Mouse (Mus musculus) adrenal gland, adult 8-10 months (tissue): ENCODE results near the gene Gm3636. TPM values are rescaled to one million over a fixed set of nuclear protein-coding genes. Genes with fewer than 3 reads are reported as not detected.
"Not testable (repeated sequence)": the region's sequence is repeated elsewhere in the genome, so short reads cannot be mapped to it uniquely, and the experiment has no call there.

Experiments used
- DNase-seq: peaks from one replicate; pipeline ENCODE4 v3.0.0; 2022
- total RNA-seq, 4 experiments: library from RNA; stranded (reverse); gene quantifications; 2 replicates each; pipeline ENCODE4 v1.2.4; 2022

The Gm3636 gene
- under 1 TPM in 2 of 4 experiments, not detected in 2; 0.86 to 0.94 TPM for total RNA-seq

GRCm38 (mm10) chr14:6742232-6742631 lies at the start of gene Gm3636:
TSS of gene Gm3636 (minus strand) at chr14:6742332.
- not testable (repeated sequence) for DNase-seq

DNA sequence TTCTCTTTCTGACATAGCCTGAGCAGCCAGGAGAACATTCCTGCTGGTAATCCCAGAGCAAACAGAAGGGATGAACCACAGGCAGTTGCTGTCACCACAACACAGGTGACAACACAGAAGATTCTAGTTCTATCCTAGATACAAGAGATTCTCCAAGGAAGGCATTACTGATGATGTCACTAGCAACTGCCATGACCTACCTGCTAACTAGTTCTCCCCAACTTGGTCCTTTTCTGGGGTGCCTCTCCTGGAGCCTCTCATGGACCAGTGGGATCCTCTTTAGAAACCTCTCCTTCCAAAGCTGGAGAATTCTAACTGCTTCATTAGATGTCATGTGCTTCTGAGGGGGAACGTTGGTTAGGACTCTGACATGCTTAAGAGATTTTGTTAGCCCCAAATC lies 32.2 kb upstream of the Gm3636 start, which contains the start of gene Gm8362:
Gene Gm8362 (minus strand): TSS at position 101 of the 400 bp plus-strand sequence.
- not testable (repeated sequence) for DNase-seq

DNA sequence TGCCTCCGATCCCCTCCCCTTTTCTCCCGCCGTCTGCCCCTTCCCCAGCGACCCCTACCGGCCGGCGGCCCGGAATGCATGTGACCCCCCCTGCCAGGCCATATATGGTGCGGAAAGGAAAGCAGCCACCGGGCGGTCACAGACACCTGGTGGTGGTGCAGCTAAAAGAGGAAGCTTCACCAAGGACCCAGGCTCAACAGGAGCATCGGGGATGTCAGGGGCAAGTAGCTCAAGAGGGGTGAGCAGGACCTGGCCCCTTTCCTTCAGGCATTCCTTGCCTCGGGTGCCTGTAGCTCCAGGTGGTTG lies 15.1 kb upstream of the Gm3636 start:
- not testable (repeated sequence) for DNase-seq

GRCm38 (mm10) chr14:6756384-6757230 lies 14.5 kb upstream of the Gm3636 start:
- not testable (repeated sequence) for DNase-seq

- DNase-seq, result not testable (repeated sequence)
These were observed 22.0 kb downstream of the Gm3636 start, which contains the start of gene Gm8050 for GRCm38 (mm10) chr14:6720151-6720550. TSS of gene Gm8050 (minus strand) at chr14:6720251.

Other genes with a start within 250 kb of the Gm3636 start
- not detected for gene Gm8356, start 205.0 kb downstream of the Gm3636 start, total RNA-seq
- under 1 TPM in 1 of 4 experiments, not detected in 3; 0.52 TPM for gene Gm3629, start 151.7 kb downstream of the Gm3636 start, total RNA-seq
- not detected for gene Gm3460, start 119.9 kb downstream of the Gm3636 start, total RNA-seq
- not detected for gene Gm10251, start 58.2 kb downstream of the Gm3636 start, total RNA-seq
- gene Gm8050, start 22.1 kb downstream of the Gm3636 start, total RNA-seq, result not detected
- not detected for gene Gm8362, start 32.1 kb upstream of the Gm3636 start, total RNA-seq
- gene Gm3642, start 98.0 kb upstream of the Gm3636 start, total RNA-seq, result not detected
- under 1 TPM in 1 of 4 experiments, not detected in 3; 0.15 TPM for gene Gm3667, start 147.6 kb upstream of the Gm3636 start, total RNA-seq
- not detected for gene Gm6356, start 231.5 kb upstream of the Gm3636 start, total RNA-seq